Mouse (Mus musculus) CH12.LX (cell line): ENCODE data around the gene Nrp2. TPM values are rescaled to one million over a fixed set of nuclear protein-coding genes. Genes with fewer than 3 reads are reported as not detected.

Experiments
- DNase-seq: peaks from one replicate; pipeline ENCODE4 v3.0.0-alpha.2; 2013; ENCODE audit errors: extremely low read depth
- H3K27ac ChIP-seq: 2 replicates; pipeline ENCODE4 v1.5.1; 2012; ENCODE audit warnings: low read depth, mild to moderate bottlenecking, control low read depth, moderate library complexity; ENCODE audit not compliant: insufficient read depth
- H3K27me3 ChIP-seq: replicated peaks from 2 replicates; pipeline ENCODE3; 2012; ENCODE audit warnings: inconsistent platforms
- H3K36me3 ChIP-seq, 2 experiments: replicated peaks in 1 of 2; 2 replicates each; pipeline versions ENCODE3 to v1.6.1; 2012; ENCODE audit warnings: inconsistent platforms in 1 of 2, low read length in 1 of 2, mild to moderate bottlenecking in 1 of 2, mixed read lengths in 1 of 2, moderate library complexity in 1 of 2; ENCODE audit not compliant: control insufficient read depth in 1 of 2, insufficient read depth in 1 of 2
- H3K4me1 ChIP-seq, 2 experiments: 2 replicates each; pipeline ENCODE4 v1.6.1; 2012; ENCODE audit warnings: inconsistent platforms in 1 of 2, moderate library complexity in 1 of 2; ENCODE audit not compliant: insufficient read depth in 2 of 2, control insufficient read depth in 1 of 2
- H3K4me2 ChIP-seq: 2 replicates; pipeline ENCODE4 v1.6.1; 2012; ENCODE audit warnings: low read depth, mild to moderate bottlenecking, control low read depth; ENCODE audit not compliant: poor library complexity, insufficient read depth, severe bottlenecking
- H3K4me3 ChIP-seq, 3 experiments: fragments of 150-350 bp in 1 of 3; sonication (generic) in 1 of 3; replicated peaks in 1 of 3; 2 replicates each; pipeline versions ENCODE3 to v1.5.1; 2011 to 2012; ENCODE audit warnings: low read depth in 2 of 3, low read length in 2 of 3, mild to moderate bottlenecking in 2 of 3, moderate library complexity in 2 of 3, control low read depth in 1 of 3, improper control_type of control experiment in 1 of 3, inconsistent platforms in 1 of 3, mixed read lengths in 1 of 3; ENCODE audit not compliant: poor library complexity in 1 of 3
- H3K79me2 ChIP-seq: replicated peaks from 2 replicates; pipeline ENCODE4 v1.6.1; 2012; ENCODE audit warnings: mild to moderate bottlenecking, moderate library complexity; ENCODE audit not compliant: control insufficient read depth, poor library complexity, insufficient read depth, severe bottlenecking; ENCODE audit errors: extremely low read depth
- H3K9ac ChIP-seq: 2 replicates; pipeline ENCODE4 v1.6.1; 2012; ENCODE audit warnings: low read depth, mild to moderate bottlenecking, control low read depth, moderate library complexity; ENCODE audit not compliant: insufficient read depth
- H3K9me3 ChIP-seq: replicated peaks from 2 replicates; pipeline ENCODE3; 2012; ENCODE audit warnings: low read length, inconsistent platforms, mixed read lengths
- CTCF ChIP-seq, 2 experiments: IDR thresholded peaks in 1 of 2; conservative IDR thresholded peaks in 1 of 2; 2 replicates each; pipeline ENCODE4 v1.5.1; 2011 to 2012; ENCODE audit warnings: low read depth in 2 of 2, low read length in 2 of 2, improper control_type of control experiment in 1 of 2, inconsistent platforms in 1 of 2, mild to moderate bottlenecking in 1 of 2, moderate library complexity in 1 of 2
- E2F4 ChIP-seq: IDR thresholded peaks from 2 replicates; pipeline ENCODE4 v1.6.1; 2011; ENCODE audit warnings: low read depth, low read length, improper control_type of control experiment; ENCODE audit not compliant: insufficient replicate concordance
- EP300 ChIP-seq: IDR thresholded peaks from 2 replicates; pipeline ENCODE4 v1.6.1; 2011; ENCODE audit warnings: low read length, improper control_type of control experiment
- GABPA ChIP-seq: IDR thresholded peaks from 2 replicates; pipeline ENCODE4 v1.6.1; 2012; ENCODE audit warnings: low read depth, low read length, improper control_type of control experiment, inconsistent platforms; ENCODE audit not compliant: insufficient replicate concordance
- IRF4 ChIP-seq: IDR thresholded peaks from 2 replicates; pipeline ENCODE4 v1.6.1; 2014; ENCODE audit warnings: low read depth, mild to moderate bottlenecking, inconsistent platforms, low read length, improper control_type of control experiment
- KAT2A ChIP-seq: IDR thresholded peaks from 2 replicates; pipeline ENCODE4 v1.6.1; 2012; ENCODE audit warnings: low read length, improper control_type of control experiment, inconsistent platforms; ENCODE audit not compliant: insufficient replicate concordance
- MAFK ChIP-seq: IDR thresholded peaks from 2 replicates; pipeline ENCODE4 v1.6.1; 2011; ENCODE audit warnings: low read length, improper control_type of control experiment; ENCODE audit not compliant: insufficient replicate concordance
- MYC ChIP-seq: IDR thresholded peaks from 2 replicates; pipeline ENCODE4 v1.6.1; 2011; ENCODE audit warnings: low read depth, mild to moderate bottlenecking, improper control_type of control experiment, low read length
- NRF1 ChIP-seq: IDR thresholded peaks from 2 replicates; pipeline ENCODE4 v1.6.1; 2014; ENCODE audit warnings: low read depth, mild to moderate bottlenecking, inconsistent platforms, low read length, improper control_type of control experiment, moderate library complexity
- POLR2AphosphoS2 ChIP-seq: IDR thresholded peaks from 2 replicates; pipeline ENCODE4 v1.6.1; 2011; ENCODE audit warnings: low read depth, low read length, improper control_type of control experiment
- RCOR1 ChIP-seq: conservative IDR thresholded peaks from 2 replicates; pipeline ENCODE4 v1.6.1; 2012; ENCODE audit warnings: low read depth, mild to moderate bottlenecking, inconsistent platforms, low read length, improper control_type of control experiment
- SIN3A ChIP-seq: IDR thresholded peaks from 2 replicates; pipeline ENCODE4 v1.6.1; 2012; ENCODE audit warnings: low read length, improper control_type of control experiment, inconsistent platforms
- SMC3 ChIP-seq: IDR thresholded peaks from 2 replicates; pipeline ENCODE4 v1.6.1; 2011; ENCODE audit warnings: low read depth, low read length, improper control_type of control experiment
- TBP ChIP-seq: conservative IDR thresholded peaks from 2 replicates; pipeline ENCODE4 v1.6.1; 2011; ENCODE audit warnings: low read depth, low read length, improper control_type of control experiment
- TCF12 ChIP-seq: IDR thresholded peaks from 2 replicates; pipeline ENCODE4 v1.6.1; 2014; ENCODE audit warnings: low read depth, mild to moderate bottlenecking, inconsistent platforms, low read length, improper control_type of control experiment
- USF1 ChIP-seq: IDR thresholded peaks from 2 replicates; pipeline ENCODE4 v1.6.1; 2014; ENCODE audit warnings: low read depth, mild to moderate bottlenecking, inconsistent platforms, low read length, improper control_type of control experiment
- USF2 ChIP-seq: conservative IDR thresholded peaks from 2 replicates; pipeline ENCODE4 v1.6.1; 2011; ENCODE audit warnings: low read depth, low read length, improper control_type of control experiment
- ZKSCAN1 ChIP-seq: IDR thresholded peaks from 2 replicates; pipeline ENCODE4 v1.6.1; 2012; ENCODE audit warnings: low read depth, inconsistent platforms, low read length, improper control_type of control experiment, borderline replicate concordance
- ZNF384 ChIP-seq: IDR thresholded peaks from 2 replicates; pipeline ENCODE4 v1.6.1; 2012; ENCODE audit warnings: low read depth, low read length, improper control_type of control experiment, inconsistent platforms
- dilution Hi-C: fragments of 300-500 bp; cut with MboI; formaldehyde crosslinking; loops from 2 replicates; pipeline ENCODE4 v1.14.3; 2020; ENCODE audit warnings: low sequenced_read_pairs; ENCODE audit not compliant: extremely low pct_unique_long_range_greater_than_20kb, extremely low pct_ligation_motif_present
- in situ Hi-C: fragments of 300-500 bp; cut with MboI; formaldehyde crosslinking; loops from 3 replicates; pipeline ENCODE4 v1.14.3; 2019; ENCODE audit warnings: low sequenced_read_pairs, low pct_ligation_motif_present, low pct_unique_long_range_greater_than_20kb, mixed read lengths
- polyA plus RNA-seq: library from polyadenylated mRNA; unstranded; fragments of >175 nt; gene quantifications from 2 replicates; pipeline ENCODE4 v1.2.1, GENCODE M21; 2012; ENCODE audit warnings: low read depth; ENCODE audit not compliant: insufficient read length
- total RNA-seq, 2 experiments: library from RNA; depleted of rRNA; stranded (reverse); fragments of 300-350 nt in 1 of 2; fragments of >200 nt in 1 of 2; gene quantifications; 2 replicates each; pipeline ENCODE4 v1.2.3; 2012 to 2014

Gene Nrp2
- total and polyA plus RNA-seq, 3 experiments: 16.4 to 24.4 (median 17.3) TPM

DNA sequence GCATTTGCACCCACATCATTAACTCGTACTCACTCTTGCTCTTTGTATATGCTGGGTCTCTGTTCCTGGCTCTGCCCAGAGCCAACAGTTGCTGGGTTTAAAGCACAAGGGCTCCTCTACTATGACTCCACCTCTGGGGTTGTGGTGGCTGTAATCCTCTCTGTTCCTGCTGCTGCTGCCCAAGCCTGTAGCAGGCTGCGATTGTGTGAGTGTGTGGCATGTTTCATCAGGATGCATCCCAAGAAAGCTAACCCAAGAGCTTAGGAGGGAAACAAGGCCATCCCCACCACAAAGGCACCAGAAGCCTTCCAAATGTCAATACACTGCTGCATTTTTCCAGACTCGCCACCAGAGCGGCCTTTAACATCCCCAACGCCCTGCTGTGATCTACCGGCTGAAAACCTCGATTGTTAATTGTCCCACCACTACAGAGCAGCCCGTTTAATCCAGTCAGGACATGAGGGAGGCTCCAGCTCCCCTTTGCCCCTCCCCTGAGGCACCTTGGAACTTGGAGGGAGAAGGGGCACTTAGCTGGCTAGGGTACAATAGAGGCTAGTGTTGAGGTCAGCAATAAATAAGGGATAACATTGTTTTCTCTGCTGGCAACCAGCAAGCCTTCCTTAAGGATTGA, 40.1 kb downstream of the Nrp2 start:
- Histone ChIP-seq H3K4me1 (peaks cover 2 to 23% of the 10 kb centered on the region in 2 experiments; a peak in 3 of 4 replicates), H3K79me2 (no peaks in the 10 kb centered on the region), H3K27me3 (no peaks in the 10 kb centered on the region), H3K36me3 (peaks cover 26 to 92% of the 10 kb centered on the region in 2 experiments), H3K9ac (no peak overlapping the region), H3K4me3 (no peak overlapping the region), H3K4me2 (no peak overlapping the region), H3K27ac (no peak overlapping the region), H3K9me3 (no peaks in the 10 kb centered on the region)
- no peak for DNase-seq
- TF ChIP-seq GABPA: no peak
- no peak for TF ChIP-seq NRF1
- in situ Hi-C loops: no loop called here
- dilution Hi-C loops: no loop called here

- Histone ChIP-seq H3K27me3 (no peaks in the 10 kb centered on the region), H3K79me2 (no peaks in the 10 kb centered on the region), H3K36me3 (peaks cover 37 to 84% of the 10 kb centered on the region in 2 experiments), H3K4me1 (peaks cover 4 to 26% of the 10 kb centered on the region in 2 experiments), H3K27ac (no peak overlapping the region), H3K4me3 (no peak overlapping the region), H3K9me3 (no peaks in the 10 kb centered on the region), H3K9ac (no peak overlapping the region), H3K4me2 (no peak overlapping the region)
- no peak for DNase-seq
- dilution Hi-C loops (no loop called here), in situ Hi-C loops (no loop called here)
- TF ChIP-seq POLR2AphosphoS2 (no peak), ZKSCAN1 (no peak), USF1 (no peak), MYC (no peak), NRF1 (no peak), TBP (no peak), USF2 (no peak), CTCF (conservative IDR thresholded peaks at IDR 0.05 in 1 of 2, IDR thresholded peaks at IDR 0.05 in 1 of 2; ENCODE audit: low read depth in 2 of 2, low read length in 2 of 2) (no peak), RCOR1 (no peak), E2F4 (no peak), TCF12 (no peak), IRF4 (no peak), MAFK (no peak), SIN3A (no peak), GABPA (no peak), KAT2A (no peak), SMC3 (no peak), EP300 (no peak), ZNF384 (no peak)
Measured at GRCm38 (mm10) chr1:62745889-62746288, 42.8 kb downstream of the Nrp2 start.
